Mouse (Mus musculus): ENCODE measurements around the gene Actn3. TPM values are rescaled to one million over a fixed set of nuclear protein-coding genes. Genes with fewer than 3 reads are reported as not detected.

The Actn3 gene
- polyA plus RNA-seq, 1 experiment from 2014 or later = 21.4 TPM

- 83% methylated on average over 3 of the region's 3 CpGs for WGBS
- Histone ChIP-seq H3K4me1 (ENCODE audit: control insufficient read depth, insufficient read depth, low read length) (no peaks in the 10 kb centered on the region), H3K4me3 (ENCODE audit: low read depth, low read length) (no peak overlapping the region), H3K9me3 (ENCODE audit: control insufficient read depth, low read length) (no peaks in the 10 kb centered on the region), H3K27ac (replicated peaks; ENCODE audit: low read depth, low read length) (no peak overlapping the region), H3K9ac (ENCODE audit: low read depth, low read length) (no peak overlapping the region), H3K27me3 (replicated peaks; ENCODE audit: control insufficient read depth, insufficient read depth, low read length) (no peaks in the 10 kb centered on the region), H3K36me3 (ENCODE audit: control insufficient read depth, insufficient read depth, low read length) (peaks cover 11% of the 10 kb centered on the region; the same call in 1 of the 2 replicates), H3K4me2 (ENCODE audit: low read depth, low read length) (no peak overlapping the region)
- DNase-seq (ENCODE audit: low spot score) = peak; percentile 49
- ATAC-seq (ENCODE audit: low read depth) = 0 out of 2 replicates have a peak, but pooled peaks have one; percentile 56
Measured at GRCm38 (mm10) chr19:4899888-4900287, 22.2 kb upstream of the Actn3 start.

- H3K27me3 ChIP-seq (replicated peaks; ENCODE audit: control insufficient read depth, insufficient read depth, low read length) = no peaks in the 10 kb centered on the region
- 50% methylated on average over 9 of the region's 9 CpGs for WGBS
- no peaks in the 10 kb centered on the region for H3K4me1 ChIP-seq (ENCODE audit: control insufficient read depth, insufficient read depth, low read length)
- H3K9ac ChIP-seq (ENCODE audit: low read depth, low read length) = no peak overlapping the region
- ATAC-seq (ENCODE audit: low read depth) (0 out of 2 replicates have a peak, but pooled peaks have one; percentile 26), DNase-seq (ENCODE audit: low spot score) (peak; percentile 59)
- H3K9me3 ChIP-seq (ENCODE audit: control insufficient read depth, low read length) = no peaks in the 10 kb centered on the region
- H3K4me2 ChIP-seq (ENCODE audit: low read depth, low read length) = no peak overlapping the region
- no peak overlapping the region for H3K27ac ChIP-seq (replicated peaks; ENCODE audit: low read depth, low read length)
- H3K4me3 ChIP-seq (ENCODE audit: low read depth, low read length) = no peak overlapping the region
- H3K36me3 ChIP-seq (ENCODE audit: control insufficient read depth, insufficient read depth, low read length) = peaks cover 11% of the 10 kb centered on the region; the same call in 1 of the 2 replicates
Measured at GRCm38 (mm10) chr19:4898972-4899371, 21.3 kb upstream of the Actn3 start.

- H3K9me3 ChIP-seq (ENCODE audit: control insufficient read depth, low read length) = no peaks in the 10 kb centered on the region
Measured at GRCm38 (mm10) chr19:4896780-4897520, 19.2 kb upstream of the Actn3 start.

GRCm38 (mm10) chr19:4891798-4892197, 14.1 kb upstream of the Actn3 start:
- ATAC-seq (ENCODE audit: low read depth) (no peak), DNase-seq (ENCODE audit: low spot score) (no peak)
- 83% methylated on average over 3 of the region's 3 CpGs for WGBS
- no peak overlapping the region for H3K27ac ChIP-seq (replicated peaks; ENCODE audit: low read depth, low read length)
- H3K4me2 ChIP-seq (ENCODE audit: low read depth, low read length) = no peak overlapping the region
- H3K9ac ChIP-seq (ENCODE audit: low read depth, low read length) = 0 out of 2 replicates have a peak overlapping the region, but pooled peaks have one; percentile 11
- no peak overlapping the region for H3K4me3 ChIP-seq (ENCODE audit: low read depth, low read length)
- H3K4me1 ChIP-seq (ENCODE audit: control insufficient read depth, insufficient read depth, low read length) = no peaks in the 10 kb centered on the region
- H3K27me3 ChIP-seq (replicated peaks; ENCODE audit: control insufficient read depth, insufficient read depth, low read length) = no peaks in the 10 kb centered on the region
- peaks cover 10% of the 10 kb centered on the region; the same call in 1 of the 2 replicates for H3K36me3 ChIP-seq (ENCODE audit: control insufficient read depth, insufficient read depth, low read length)
- no peaks in the 10 kb centered on the region for H3K9me3 ChIP-seq (ENCODE audit: control insufficient read depth, low read length)

More at GRCm38 (mm10) chr19:4896780-4897520, 19.2 kb upstream of the Actn3 start:
- 62% methylated on average over 21 of the region's 21 CpGs for WGBS
- Histone ChIP-seq H3K4me3 (ENCODE audit: low read depth, low read length) (no peak overlapping the region), H3K9ac (ENCODE audit: low read depth, low read length) (no peak overlapping the region), H3K27me3 (replicated peaks; ENCODE audit: control insufficient read depth, insufficient read depth, low read length) (no peaks in the 10 kb centered on the region), H3K4me2 (ENCODE audit: low read depth, low read length) (no peak overlapping the region), H3K36me3 (ENCODE audit: control insufficient read depth, insufficient read depth, low read length) (peaks cover 14% of the 10 kb centered on the region; the same call in 1 of the 2 replicates), H3K4me1 (ENCODE audit: control insufficient read depth, insufficient read depth, low read length) (no peaks in the 10 kb centered on the region), H3K27ac (replicated peaks; ENCODE audit: low read depth, low read length) (no peak overlapping the region)
- ATAC-seq (ENCODE audit: low read depth) (no peak), DNase-seq (ENCODE audit: low spot score) (no peak)

- Histone ChIP-seq H3K4me2 (ENCODE audit: low read depth, low read length) (no peak overlapping the region), H3K27me3 (replicated peaks; ENCODE audit: control insufficient read depth, insufficient read depth, low read length) (no peaks in the 10 kb centered on the region), H3K9ac (ENCODE audit: low read depth, low read length) (no peak overlapping the region), H3K9me3 (ENCODE audit: control insufficient read depth, low read length) (no peaks in the 10 kb centered on the region), H3K36me3 (ENCODE audit: control insufficient read depth, insufficient read depth, low read length) (peaks cover 10% of the 10 kb centered on the region; the same call in 1 of the 2 replicates), H3K27ac (replicated peaks; ENCODE audit: low read depth, low read length) (no peak overlapping the region), H3K4me3 (ENCODE audit: low read depth, low read length) (no peak overlapping the region), H3K4me1 (ENCODE audit: control insufficient read depth, insufficient read depth, low read length) (no peaks in the 10 kb centered on the region)
- no peak for DNase-seq (ENCODE audit: low spot score)
- 84% methylated on average over 10 of the region's 10 CpGs for WGBS
- no peak for ATAC-seq (ENCODE audit: low read depth)
Measured at GRCm38 (mm10) chr19:4889791-4890190, 12.1 kb upstream of the Actn3 start.

GRCm38 (mm10) chr19:4883961-4884360, 6.3 kb upstream of the Actn3 start:
- Histone ChIP-seq H3K4me3 (ENCODE audit: low read depth, low read length) (no peak overlapping the region), H3K27ac (replicated peaks; ENCODE audit: low read depth, low read length) (no peak overlapping the region), H3K4me2 (ENCODE audit: low read depth, low read length) (no peak overlapping the region), H3K27me3 (replicated peaks; ENCODE audit: control insufficient read depth, insufficient read depth, low read length) (no peaks in the 10 kb centered on the region), H3K4me1 (ENCODE audit: control insufficient read depth, insufficient read depth, low read length) (0 out of 2 replicates have a peak, but pooled peaks cover 3% of the 10 kb centered on the region), H3K36me3 (ENCODE audit: control insufficient read depth, insufficient read depth, low read length) (no peaks in the 10 kb centered on the region), H3K9me3 (ENCODE audit: control insufficient read depth, low read length) (no peaks in the 10 kb centered on the region), H3K9ac (ENCODE audit: low read depth, low read length) (no peak overlapping the region)
- ATAC-seq (ENCODE audit: low read depth) = no peak
- no peak for DNase-seq (ENCODE audit: low spot score)
- WGBS = 87% methylated on average over 4 of the region's 4 CpGs

GRCm38 (mm10) chr19:4879324-4879703, 1.6 kb upstream of the Actn3 start:
- Histone ChIP-seq H3K4me2 (ENCODE audit: low read depth, low read length) (peak overlapping the region; percentile 83), H3K27ac (replicated peaks; ENCODE audit: low read depth, low read length) (no peak overlapping the region), H3K4me3 (ENCODE audit: low read depth, low read length) (peak overlapping the region; percentile 95), H3K27me3 (replicated peaks; ENCODE audit: control insufficient read depth, insufficient read depth, low read length) (no peaks in the 10 kb centered on the region), H3K9ac (ENCODE audit: low read depth, low read length) (peak overlapping the region; percentile 88), H3K4me1 (ENCODE audit: control insufficient read depth, insufficient read depth, low read length) (peaks cover 12% of the 10 kb centered on the region; the same call in 1 of the 2 replicates), H3K9me3 (ENCODE audit: control insufficient read depth, low read length) (no peaks in the 10 kb centered on the region), H3K36me3 (ENCODE audit: control insufficient read depth, insufficient read depth, low read length) (no peaks in the 10 kb centered on the region)
- WGBS = 47% methylated on average over 10 of the region's 10 CpGs
- DNase-seq (ENCODE audit: low spot score) (no peak), ATAC-seq (ENCODE audit: low read depth) (no peak)

- DNase-seq (ENCODE audit: low spot score) = peak; percentile 98
- Histone ChIP-seq H3K4me1 (ENCODE audit: control insufficient read depth, insufficient read depth, low read length) (peaks cover 12% of the 10 kb centered on the region; the same call in 1 of the 2 replicates), H3K4me3 (ENCODE audit: low read depth, low read length) (peak within 1 kb of the TSS; percentile 95), H3K27me3 (replicated peaks; ENCODE audit: control insufficient read depth, insufficient read depth, low read length) (no peaks in the 10 kb centered on the region), H3K4me2 (ENCODE audit: low read depth, low read length) (peak within 1 kb of the TSS; percentile 83), H3K9ac (ENCODE audit: low read depth, low read length) (peak within 1 kb of the TSS; percentile 88), H3K27ac (replicated peaks; ENCODE audit: low read depth, low read length) (peak within 1 kb of the TSS; percentile 64; the same call in 1 of the 2 replicates), H3K36me3 (ENCODE audit: control insufficient read depth, insufficient read depth, low read length) (no peaks in the 10 kb centered on the region), H3K9me3 (ENCODE audit: control insufficient read depth, low read length) (no peaks in the 10 kb centered on the region)
- peak; percentile 98 for ATAC-seq (ENCODE audit: low read depth)
- 1% methylated on average over 44 of the region's 52 CpGs for WGBS
Measured at GRCm38 (mm10) chr19:4878405-4879323, 955 bp upstream of the Actn3 start, which contains the start of gene Zdhhc24. Gene Zdhhc24, plus strand, starts transcription at chr19:4878668.

All from embryonic facial prominence, embryonic 14.5 days (tissue).